Mouse (Mus musculus) cortical plate, adult 2 months (tissue): ENCODE data around the gene Arhgap40.

ENCODE experiments used
- CTCF ChIP-seq: fragments of 200-500 bp; IDR thresholded peaks from 2 replicates; pipeline ENCODE4 v1.5.1; 2011; ENCODE audit warnings: mild to moderate bottlenecking, control low read depth, low read length; ENCODE audit not compliant: insufficient read depth; ENCODE audit errors: extremely low read depth
- POLR2A ChIP-seq: fragments of 200-500 bp; IDR thresholded peaks from 2 replicates; pipeline ENCODE4 v1.6.1; 2011; ENCODE audit warnings: mild to moderate bottlenecking, low read length, control low read depth; ENCODE audit not compliant: insufficient read depth; ENCODE audit errors: extremely low read depth

- TF ChIP-seq CTCF (no peak), POLR2A (no peak)
Measured at GRCm38 (mm10) chr2:158513821-158514336, 1.3 kb downstream of the Arhgap40 start.
